In the genomic region with DNA sequence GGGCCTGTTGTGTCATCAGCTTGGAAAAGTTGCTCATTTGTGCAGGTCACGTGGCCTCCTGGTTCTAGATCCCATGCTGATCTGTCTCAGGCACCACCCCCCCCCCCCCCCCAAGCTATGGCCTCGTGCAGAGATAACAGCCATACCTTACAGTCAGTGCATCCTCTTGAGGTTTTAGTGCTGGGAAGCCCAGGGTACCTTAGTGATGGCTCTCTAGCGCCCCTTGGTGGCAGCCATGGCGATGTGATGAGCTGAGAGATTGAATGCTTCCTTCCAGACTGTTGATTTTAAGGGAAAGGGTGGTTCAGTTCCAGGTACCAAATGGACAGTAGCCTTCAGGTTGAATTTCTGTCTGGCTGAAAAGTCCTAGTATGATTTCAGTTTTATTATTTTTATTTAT, we compare ENCODE assay signal across 8 mouse cellular contexts. TPM values are rescaled to one million over a fixed set of nuclear protein-coding genes. Genes with fewer than 3 reads are reported as not detected.
DNase-seq lines count a peak whose midpoint lies in the region; ATAC-seq and TF ChIP-seq lines count a peak whose summit lies in the region.

No protein-coding gene starts in this region.

- no peak overlapping the region for H3K4me3 ChIP-seq in ES-Bruce4 (ENCODE audit: low read depth, low read length)
- H3K4me3 ChIP-seq in embryonic facial prominence, embryonic 15.5 days (replicated peaks) = no peak overlapping the region
- no peak overlapping the region for H3K4me3 ChIP-seq in heart, embryonic 10.5 days
- no peak overlapping the region for H3K4me3 ChIP-seq in kidney, embryonic 16.5 days (ENCODE audit: low read length)
- H3K4me3 ChIP-seq in liver, embryonic 11.5 days (ENCODE audit: low read depth, low read length) = no peak overlapping the region
- no peak overlapping the region for H3K4me3 ChIP-seq in neural tube, embryonic 12.5 days

- no peak overlapping the region for H3K9ac ChIP-seq in ES-Bruce4 (ENCODE audit: low read depth, poor library complexity, severe bottlenecking)
- H3K9ac ChIP-seq in embryonic facial prominence, embryonic 15.5 days = no peak overlapping the region
- H3K9ac ChIP-seq in kidney, embryonic 16.5 days (replicated peaks; ENCODE audit: low read length) = no peak overlapping the region
- H3K9ac ChIP-seq in liver, embryonic 11.5 days (ENCODE audit: low read depth, low read length) = no peak overlapping the region
- no peak overlapping the region for H3K9ac ChIP-seq in neural tube, embryonic 12.5 days

- no peaks in the 10 kb centered on the region for H3K4me1 ChIP-seq in ES-Bruce4 (ENCODE audit: control insufficient read depth, insufficient read depth, low read length)
- peaks cover 46% of the 10 kb centered on the region for H3K4me1 ChIP-seq in embryonic facial prominence, embryonic 15.5 days
- H3K4me1 ChIP-seq in heart, embryonic 10.5 days = peaks cover 49% of the 10 kb centered on the region
- peaks cover 44% of the 10 kb centered on the region for H3K4me1 ChIP-seq in kidney, embryonic 16.5 days (ENCODE audit: insufficient read depth, low read length)
- H3K4me1 ChIP-seq in liver, embryonic 11.5 days (replicated peaks; ENCODE audit: control insufficient read depth, insufficient read depth, low read length) = peaks cover 13% of the 10 kb centered on the region
- peaks cover 33% of the 10 kb centered on the region for H3K4me1 ChIP-seq in neural tube, embryonic 12.5 days

- ATAC-seq in embryonic facial prominence, embryonic 15.5 days (ENCODE audit: insufficient number of reproducible peaks, low FRiP score, low TSS enrichment, low read depth) = no peak; the same call in 1 of the 2 replicates
- peak; percentile 54 for ATAC-seq in kidney, embryonic 16.5 days (ENCODE audit: low FRiP score, low TSS enrichment)
- ATAC-seq in liver, embryonic 11.5 days (replicated peaks; ENCODE audit: low FRiP score) = peak; percentile 68
- 0 out of 2 replicates have a peak, but pooled peaks have one; percentile 4 for ATAC-seq in neural tube, embryonic 12.5 days (ENCODE audit: low FRiP score, low read depth)

- DNase-seq in brain, adult 2 months (ENCODE audit: low read depth, low spot score) = peak; percentile 88
- peak; percentile 89 for DNase-seq in heart, embryonic 10.5 days (ENCODE audit: low spot score)
- DNase-seq in liver, embryonic 11.5 days (ENCODE audit: low spot score) = peak; percentile 61
- peak; percentile 80 for DNase-seq in thymus, postnatal 4 days

- no peaks in the 10 kb centered on the region for H3K27me3 ChIP-seq in ES-Bruce4 (ENCODE audit: control insufficient read depth, insufficient read depth, low read length, poor library complexity, severe bottlenecking)
- no peaks in the 10 kb centered on the region for H3K27me3 ChIP-seq in embryonic facial prominence, embryonic 15.5 days
- H3K27me3 ChIP-seq in heart, embryonic 10.5 days (ENCODE audit: insufficient read depth, poor library complexity, severe bottlenecking) = no peaks in the 10 kb centered on the region
- no peaks in the 10 kb centered on the region for H3K27me3 ChIP-seq in kidney, embryonic 16.5 days (ENCODE audit: insufficient read depth, low read length)
- H3K27me3 ChIP-seq in liver, embryonic 11.5 days (replicated peaks; ENCODE audit: control insufficient read depth, insufficient read depth, low read length) = no peaks in the 10 kb centered on the region
- no peaks in the 10 kb centered on the region for H3K27me3 ChIP-seq in neural tube, embryonic 12.5 days (replicated peaks)

- H3K4me2 ChIP-seq in embryonic facial prominence, embryonic 15.5 days (replicated peaks) = no peak overlapping the region
- no peak overlapping the region for H3K4me2 ChIP-seq in kidney, embryonic 16.5 days (replicated peaks; ENCODE audit: low read depth, low read length)
- H3K4me2 ChIP-seq in liver, embryonic 11.5 days = no peak overlapping the region
- no peak overlapping the region for H3K4me2 ChIP-seq in neural tube, embryonic 12.5 days (replicated peaks)

- TF ChIP-seq CTCF in ES-Bruce4 (IDR thresholded peaks at IDR 0.05; ENCODE audit: low read depth, low read length) = peak; percentile 91

- H3K36me3 ChIP-seq in ES-Bruce4 (ENCODE audit: control insufficient read depth, insufficient read depth, low read length, poor library complexity, severe bottlenecking) = peaks cover 10% of the 10 kb centered on the region
- peaks cover 32% of the 10 kb centered on the region for H3K36me3 ChIP-seq in embryonic facial prominence, embryonic 15.5 days
- H3K36me3 ChIP-seq in heart, embryonic 10.5 days = peaks cover 41% of the 10 kb centered on the region
- peaks cover 17% of the 10 kb centered on the region for H3K36me3 ChIP-seq in kidney, embryonic 16.5 days (ENCODE audit: insufficient read depth, low read length)
- H3K36me3 ChIP-seq in liver, embryonic 11.5 days (ENCODE audit: control insufficient read depth, insufficient read depth, low read length) = 0 out of 2 replicates have a peak, but pooled peaks cover 5% of the 10 kb centered on the region
- peaks cover 27% of the 10 kb centered on the region for H3K36me3 ChIP-seq in neural tube, embryonic 12.5 days

- no peak overlapping the region for H3K27ac ChIP-seq in ES-Bruce4 (ENCODE audit: insufficient read depth, low read length)
- 0 out of 2 replicates have a peak overlapping the region, but pooled peaks have one; percentile 22 for H3K27ac ChIP-seq in embryonic facial prominence, embryonic 15.5 days (replicated peaks)
- no peak overlapping the region for H3K27ac ChIP-seq in heart, embryonic 10.5 days
- peak overlapping the region; percentile 62 for H3K27ac ChIP-seq in kidney, embryonic 16.5 days (ENCODE audit: low read length)
- no peak overlapping the region for H3K27ac ChIP-seq in liver, embryonic 11.5 days (ENCODE audit: low read depth, low read length)
- H3K27ac ChIP-seq in neural tube, embryonic 12.5 days = no peak overlapping the region

- H3K9me3 ChIP-seq in ES-Bruce4 (replicated peaks; ENCODE audit: control insufficient read depth, insufficient read depth, low read length, poor library complexity, severe bottlenecking) = no peaks in the 10 kb centered on the region
- no peaks in the 10 kb centered on the region for H3K9me3 ChIP-seq in embryonic facial prominence, embryonic 15.5 days (replicated peaks)
- no peaks in the 10 kb centered on the region for H3K9me3 ChIP-seq in heart, embryonic 10.5 days
- no peaks in the 10 kb centered on the region for H3K9me3 ChIP-seq in kidney, embryonic 16.5 days (ENCODE audit: low read length)
- H3K9me3 ChIP-seq in liver, embryonic 11.5 days (ENCODE audit: control insufficient read depth, low read length) = no peaks in the 10 kb centered on the region
- no peaks in the 10 kb centered on the region for H3K9me3 ChIP-seq in neural tube, embryonic 12.5 days

- WGBS in embryonic facial prominence, embryonic 15.5 days = 17% methylated on average over 4 of the region's 4 CpGs
- 7% methylated on average over 4 of the region's 4 CpGs for WGBS in heart, embryonic 10.5 days
- WGBS in kidney, embryonic 16.5 days = 4% methylated on average over 4 of the region's 4 CpGs
- 7% methylated on average over 4 of the region's 4 CpGs for WGBS in liver, embryonic 11.5 days
- 6% methylated on average over 4 of the region's 4 CpGs for WGBS in neural tube, embryonic 12.5 days

- TF ChIP-seq POLR2A in ES-Bruce4 (IDR thresholded peaks at IDR 0.05; ENCODE audit: insufficient read depth, low read length) = no peak

- no peak for TF ChIP-seq EP300 in ES-Bruce4 (IDR thresholded peaks at IDR 0.05; ENCODE audit: insufficient read depth, low read depth, low read length)

RNA-seq across cellular contexts. Expression of gene Ryk, which starts 32.2 kb away (rescaled TPM):
- polyA plus RNA-seq in ES-Bruce4 (2011; ENCODE audit: insufficient read depth, insufficient read length, low read depth, missing spikeins) = 81.3 and 85.3 TPM in 2 replicates
- polyA plus RNA-seq in embryonic facial prominence, embryonic 15.5 days (2015; fragmentation: Nextera tagmentation; extraction: Ambion mirVana) = 24.8 and 33.1 TPM in 2 replicates
- 11.6 and 15.7 TPM in 2 replicates for polyA plus RNA-seq in heart, embryonic 10.5 days (2016; fragmentation: Nextera tagmentation; extraction: Ambion mirVana)
- polyA plus RNA-seq in kidney, embryonic 16.5 days (2015; fragmentation: Nextera tagmentation; extraction: Ambion mirVana) = 17.0 and 18.5 TPM in 2 replicates
- 15.7 and 16.2 TPM in 2 replicates for polyA plus RNA-seq in liver, embryonic 11.5 days (2014; fragmentation: Nextera tagmentation; extraction: Ambion mirVana)
- polyA plus RNA-seq in neural tube, embryonic 12.5 days (2016; fragmentation: Nextera tagmentation; extraction: Ambion mirVana) = 19.7 and 20.0 TPM in 2 replicates

Comparison
In these comparisons a context has a peak if more than half of its experiments do, and no peak if none do; other contexts are left out.
1. H3K27ac ChIP-seq: peak in embryonic facial prominence, embryonic 15.5 days (single experiment) and kidney, embryonic 16.5 days (single experiment); none in ES-Bruce4 (single experiment), heart, embryonic 10.5 days (single experiment), liver, embryonic 11.5 days (single experiment) and neural tube, embryonic 12.5 days (single experiment).
2. Peak in every context shown above with its lines, with median percentiles within 50 percentile points of each other: DNase-seq.